Mouse (Mus musculus) subcutaneous adipose tissue, adult 2 months (tissue): ENCODE data around the gene Gm10031. TPM values are rescaled to one million over a fixed set of nuclear protein-coding genes. Genes with fewer than 3 reads are reported as not detected.

Experiments used
- polyA plus RNA-seq: library from polyadenylated mRNA; depleted of rRNA; stranded (reverse); fragments of >200 nt; gene quantifications from 2 replicates; pipeline ENCODE4 v1.2.3, GENCODE M21; 2012; ENCODE audit warnings: low replicate concordance; rRNA removed

Gene Gm10031
- 13.3 and 22.2 TPM in 2 replicates for polyA plus RNA-seq

GRCm38 (mm10) chr1:156523842-156524241 is at the start of gene Gm10031:
Gene Gm10031, plus strand, starts transcription at chr1:156524012.

GRCm38 (mm10) chr1:156558024-156558930 is 34.5 kb downstream of the Gm10031 start, which contains the start of gene Abl2:
Gene Abl2, plus strand, starts transcription at chr1:156558786.

Other genes starting within 250 kb of the Gm10031 start
- gene Tdrd5, start 220.3 kb upstream of the Gm10031 start, polyA plus RNA-seq: 0.03 TPM in 1 of 2 replicates, not detected in the other
- gene Nphs2, start 213.3 kb upstream of the Gm10031 start, polyA plus RNA-seq: 0.08 TPM in 1 of 2 replicates, not detected in the other
- 23.2 and 40.1 TPM in 2 replicates for gene Gm2000, start 158.0 kb upstream of the Gm10031 start, polyA plus RNA-seq
- gene Axdnd1, start 102.9 kb upstream of the Gm10031 start, polyA plus RNA-seq: 0.09 TPM in 1 of 2 replicates, not detected in the other
- 8.1 and 74.6 TPM in 2 replicates for gene Soat1, start 49.7 kb upstream of the Gm10031 start, polyA plus RNA-seq
- gene Abl2, start 34.8 kb downstream of the Gm10031 start, polyA plus RNA-seq: 4.5 and 11.6 TPM in 2 replicates
- gene Tor3a, start 150.3 kb downstream of the Gm10031 start, polyA plus RNA-seq: 26.6 and 46.5 TPM in 2 replicates
- gene Fam20b, start 195.1 kb downstream of the Gm10031 start, polyA plus RNA-seq: 27.3 and 28.7 TPM in 2 replicates